Mouse (Mus musculus): ENCODE data around the gene Lypd3.

DNA sequence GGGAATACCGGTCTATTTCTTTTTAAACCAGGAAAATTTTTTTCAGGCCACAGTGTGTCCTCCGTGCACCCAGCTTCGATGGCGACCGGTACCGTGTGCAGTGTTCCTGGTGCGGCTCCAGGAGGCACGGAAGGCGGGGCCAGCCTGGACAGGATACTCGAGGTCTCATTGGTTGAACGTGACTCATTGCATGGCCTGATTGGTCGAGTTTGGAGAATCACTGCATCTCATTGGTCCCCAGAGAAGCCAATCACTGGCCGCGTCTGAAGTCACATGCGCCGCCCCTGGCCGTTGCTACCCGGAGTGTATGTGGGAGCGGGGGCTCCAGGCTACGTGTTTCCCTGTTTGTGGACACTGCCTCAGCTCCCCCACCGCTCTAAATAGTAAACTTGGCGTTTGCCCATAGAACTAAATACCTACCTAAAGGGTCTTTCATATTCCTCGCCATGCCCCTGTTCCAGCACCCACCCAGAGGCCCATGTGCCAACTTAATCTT is 35.6 kb downstream of the Lypd3 start:
- TF ChIP-seq POLR2A (IDR thresholded peaks at IDR 0.05; ENCODE audit: borderline replicate concordance, low read depth, low read length) (no peak), CTCF (IDR thresholded peaks at IDR 0.05; ENCODE audit: low read depth, low read length) (no peak)

All from bone marrow macrophage, adult 2 months (primary cell).